Mouse (Mus musculus) limb, embryonic 13.5 days (tissue): ENCODE data around the gene Icam4. TPM values are rescaled to one million over a fixed set of nuclear protein-coding genes. Genes with fewer than 3 reads are reported as not detected.
"Not testable (repeated sequence)": the region's sequence is repeated elsewhere in the genome, so short reads cannot be mapped to it uniquely, and the experiment has no call there.

Source experiments
- ATAC-seq: fragments of 200-750 bp; cut with Nextera tagmentation; 2 replicates; pipeline ENCODE4 v1.8.0; 2017; ENCODE audit warnings: low read depth, moderate number of reproducible peaks, moderate TSS enrichment; ENCODE audit not compliant: low FRiP score
- H3K27ac ChIP-seq: fragments of 300-500 bp; sonication (generic); 2 replicates; pipeline ENCODE4 v1.5.1; 2015; ENCODE audit warnings: inconsistent platforms, mild to moderate bottlenecking, moderate library complexity
- H3K27me3 ChIP-seq: fragments of 300-500 bp; sonication (generic); 2 replicates; pipeline ENCODE4 v1.6.1; 2015; ENCODE audit warnings: mild to moderate bottlenecking, inconsistent platforms
- H3K36me3 ChIP-seq: fragments of 300-500 bp; sonication (generic); 2 replicates; pipeline ENCODE4 v1.6.1; 2015; ENCODE audit warnings: inconsistent platforms, mild to moderate bottlenecking, moderate library complexity
- H3K4me1 ChIP-seq: fragments of 300-500 bp; sonication (generic); 2 replicates; pipeline ENCODE4 v1.6.1; 2015; ENCODE audit warnings: inconsistent platforms
- H3K4me2 ChIP-seq: fragments of 300-500 bp; sonication (generic); replicated peaks from 2 replicates; pipeline ENCODE4 v1.6.1; 2015; ENCODE audit warnings: inconsistent platforms, mild to moderate bottlenecking, moderate library complexity
- H3K4me3 ChIP-seq: fragments of 300-500 bp; sonication (generic); 2 replicates; pipeline ENCODE4 v1.5.1; 2015; ENCODE audit warnings: moderate library complexity, mild to moderate bottlenecking, inconsistent platforms
- H3K9ac ChIP-seq: fragments of 300-500 bp; sonication (generic); 2 replicates; pipeline ENCODE4 v1.6.1; 2015; ENCODE audit warnings: mild to moderate bottlenecking, inconsistent platforms
- H3K9me3 ChIP-seq: fragments of 300-500 bp; sonication (generic); 2 replicates; pipeline ENCODE4 v1.6.1; 2016; ENCODE audit warnings: inconsistent platforms
- WGBS: fragments of 180-500 bp; shearing (Covaris S2); methylation state at CpG from one replicate; pipeline ENCODE4 v1.1.7; 2015; 5-methylcytosine and 5-hydroxymethylcytosine counted together
- polyA plus RNA-seq: library from polyadenylated mRNA; unstranded; fragments of >200 nt; fragmentation: Nextera tagmentation; extraction: Ambion mirVana; gene quantifications from 2 replicates; pipeline ENCODE4 v1.2.1, GENCODE M21; 2015

Icam4 gene
- polyA plus RNA-seq, 1 experiment from 2014 or later = 0.62 TPM

DNA sequence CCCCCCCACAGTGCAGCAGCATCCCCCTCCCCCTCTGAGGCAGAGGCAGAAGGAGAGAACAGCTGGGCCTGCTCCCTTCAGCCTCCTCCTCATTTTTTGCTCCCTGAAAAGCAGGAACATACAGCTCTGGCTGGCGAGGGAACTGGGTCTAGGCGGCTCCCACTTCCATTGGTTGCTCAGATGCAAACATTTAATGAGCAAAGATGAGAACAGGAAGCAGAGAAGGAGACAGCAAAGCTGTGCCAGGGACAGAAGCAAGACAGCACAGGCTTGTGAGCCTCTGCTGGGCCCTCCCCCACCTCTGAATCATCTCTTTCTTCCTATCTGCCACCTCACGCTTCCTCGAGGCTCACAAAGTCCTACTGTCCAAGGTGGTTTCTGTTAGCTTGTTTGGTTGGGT is 12.1 kb downstream of the Icam4 start:
- no peak overlapping the region for H3K4me2 ChIP-seq
- no peak overlapping the region for H3K9ac ChIP-seq
- peaks cover 45% of the 10 kb centered on the region for H3K27me3 ChIP-seq
- no peak for ATAC-seq
- no peak overlapping the region for H3K27ac ChIP-seq
- peaks cover 17% of the 10 kb centered on the region for H3K4me1 ChIP-seq
- WGBS = 37% methylated on average over 4 of the region's 4 CpGs
- H3K9me3 ChIP-seq = 0 out of 2 replicates have a peak, but pooled peaks cover 5% of the 10 kb centered on the region
- no peaks in the 10 kb centered on the region for H3K36me3 ChIP-seq
- no peak overlapping the region for H3K4me3 ChIP-seq

DNA sequence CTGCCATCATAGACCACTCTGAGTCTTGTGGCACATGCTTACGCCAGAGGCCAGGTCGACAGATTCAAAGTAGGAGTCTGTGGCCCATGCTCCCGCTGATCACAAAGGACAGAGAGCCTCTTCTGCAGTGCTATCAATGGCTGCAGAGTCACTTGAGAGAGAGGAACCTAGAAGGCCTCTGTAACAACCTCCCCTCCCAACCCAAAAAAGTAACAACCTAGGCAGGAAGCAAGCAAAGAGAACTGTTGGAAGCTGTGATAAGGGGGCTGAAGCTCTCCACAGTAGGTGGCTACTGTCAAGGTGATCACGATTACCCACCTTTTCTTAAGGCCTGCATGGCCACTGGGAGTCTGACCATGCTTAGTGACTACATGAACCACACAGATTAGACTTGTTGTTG is 14.4 kb downstream of the Icam4 start:
- Histone ChIP-seq H3K27me3 (peaks cover 22% of the 10 kb centered on the region), H3K9ac (no peak overlapping the region), H3K4me1 (no peaks in the 10 kb centered on the region), H3K27ac (no peak overlapping the region), H3K36me3 (no peaks in the 10 kb centered on the region), H3K4me3 (no peak overlapping the region), H3K9me3 (0 out of 2 replicates have a peak, but pooled peaks cover 5% of the 10 kb centered on the region), H3K4me2 (no peak overlapping the region)
- no peak for ATAC-seq
- 77% methylated on average over 4 of the region's 4 CpGs for WGBS

DNA sequence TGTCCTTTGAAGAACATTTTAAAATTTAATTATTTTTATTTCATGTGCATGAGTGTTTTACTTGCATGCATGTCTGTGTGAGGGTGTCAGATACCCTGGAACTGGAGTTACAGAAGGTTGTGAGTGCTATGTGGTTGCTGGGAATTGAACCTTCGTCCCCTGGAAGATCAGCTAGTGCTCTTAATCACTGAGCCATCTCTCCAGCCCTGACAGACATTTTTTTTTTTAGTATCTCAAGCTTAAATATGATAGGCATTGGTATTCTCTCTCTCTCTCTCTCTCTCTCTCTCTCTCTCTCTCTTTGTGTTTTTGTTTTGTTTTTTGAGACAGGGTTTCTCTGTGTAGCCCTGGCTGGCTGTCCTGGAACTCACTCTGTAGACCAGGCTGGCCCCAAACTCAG is 15.6 kb downstream of the Icam4 start:
- H3K9me3 ChIP-seq, H3K4me3 ChIP-seq, H3K4me2 ChIP-seq, H3K36me3 ChIP-seq, H3K4me1 ChIP-seq, H3K9ac ChIP-seq, ATAC-seq, H3K27ac ChIP-seq: not testable (repeated sequence)
- H3K27me3 ChIP-seq = peaks cover 10% of the 10 kb centered on the region
- 52% methylated on average over 1 of the region's 1 CpGs for WGBS

DNA sequence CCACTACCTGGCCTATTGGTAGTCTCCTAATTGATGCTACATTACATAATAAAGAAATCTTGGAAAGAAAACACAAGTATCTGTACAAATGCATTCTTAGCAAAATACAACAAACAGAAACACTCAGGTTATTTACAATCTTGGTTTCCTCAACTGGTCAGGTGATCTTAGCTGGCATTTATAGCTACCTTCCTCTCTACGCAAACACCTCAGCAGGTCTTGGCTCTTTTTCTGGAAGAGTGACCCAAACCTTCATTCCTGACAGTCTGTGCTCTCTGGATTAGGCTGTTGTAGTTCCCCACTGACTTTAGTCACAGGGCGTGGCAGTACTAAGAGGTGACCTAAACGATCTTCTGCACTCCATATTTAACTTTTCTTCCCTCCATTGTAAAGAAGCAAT is 16.1 kb downstream of the Icam4 start:
- ATAC-seq = no peak
- no peak overlapping the region for H3K4me2 ChIP-seq
- peaks cover 6% of the 10 kb centered on the region for H3K27me3 ChIP-seq
- no peak overlapping the region for H3K27ac ChIP-seq
- no peak overlapping the region for H3K9ac ChIP-seq
- H3K4me1 ChIP-seq = no peaks in the 10 kb centered on the region
- WGBS = 82% methylated on average over 3 of the region's 3 CpGs
- H3K36me3 ChIP-seq = no peaks in the 10 kb centered on the region
- H3K4me3 ChIP-seq = no peak overlapping the region
- no peaks in the 10 kb centered on the region for H3K9me3 ChIP-seq

DNA sequence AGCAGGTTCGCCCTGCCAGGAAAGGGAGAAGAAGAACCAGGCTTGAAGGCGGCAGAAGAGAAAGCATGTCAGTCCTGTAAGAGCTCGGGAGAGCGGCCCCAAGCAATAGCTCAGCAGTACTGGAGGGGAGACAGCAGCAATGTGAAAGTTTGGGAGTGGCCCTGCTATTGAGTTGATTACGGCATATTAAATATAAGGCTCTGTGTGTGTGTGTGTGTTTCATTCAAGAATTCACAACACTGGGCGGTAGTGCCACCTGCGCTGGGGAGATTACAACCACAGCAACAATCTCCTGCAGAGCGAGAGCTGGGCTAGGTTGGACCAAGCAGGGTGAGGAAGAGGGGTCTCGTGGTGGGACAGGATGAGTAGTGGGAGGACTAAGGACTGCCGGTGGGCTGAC is 22.4 kb downstream of the Icam4 start:
- Histone ChIP-seq H3K4me3 (no peak overlapping the region), H3K4me2 (no peak overlapping the region), H3K4me1 (no peaks in the 10 kb centered on the region), H3K9me3 (no peaks in the 10 kb centered on the region), H3K27me3 (peaks cover 2% of the 10 kb centered on the region; the same call in 1 of the 2 replicates), H3K36me3 (no peaks in the 10 kb centered on the region), H3K9ac (no peak overlapping the region), H3K27ac (no peak overlapping the region)
- WGBS = 64% methylated on average over 10 of the region's 10 CpGs
- no peak for ATAC-seq

DNA sequence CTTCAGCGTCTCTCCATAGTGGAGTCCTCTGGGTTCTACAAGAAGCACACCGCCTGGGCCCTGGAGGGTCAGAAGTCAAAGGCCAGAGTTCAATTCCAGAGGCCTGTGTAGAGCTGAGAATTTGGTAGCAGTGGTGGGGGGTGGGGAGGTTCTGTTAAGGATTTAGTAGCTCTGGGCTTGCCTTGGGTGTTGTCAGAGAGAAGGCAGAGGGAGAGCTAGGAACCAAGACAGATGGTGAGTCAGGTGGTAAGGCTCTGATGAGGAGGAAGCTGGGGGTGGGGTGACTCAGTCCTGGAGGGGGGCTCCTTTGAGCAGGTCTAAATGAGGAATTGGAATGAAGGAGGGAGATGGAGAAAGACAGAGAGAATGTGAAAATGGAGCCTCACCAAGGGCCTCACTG is 33.8 kb downstream of the Icam4 start:
- Histone ChIP-seq H3K9me3 (no peaks in the 10 kb centered on the region), H3K4me2 (no peak overlapping the region), H3K27me3 (no peaks in the 10 kb centered on the region), H3K9ac (no peak overlapping the region), H3K4me3 (no peak overlapping the region), H3K4me1 (no peaks in the 10 kb centered on the region), H3K27ac (no peak overlapping the region), H3K36me3 (peaks cover 42% of the 10 kb centered on the region)
- ATAC-seq = no peak
- WGBS = 78% methylated on average over 2 of the region's 2 CpGs

DNA sequence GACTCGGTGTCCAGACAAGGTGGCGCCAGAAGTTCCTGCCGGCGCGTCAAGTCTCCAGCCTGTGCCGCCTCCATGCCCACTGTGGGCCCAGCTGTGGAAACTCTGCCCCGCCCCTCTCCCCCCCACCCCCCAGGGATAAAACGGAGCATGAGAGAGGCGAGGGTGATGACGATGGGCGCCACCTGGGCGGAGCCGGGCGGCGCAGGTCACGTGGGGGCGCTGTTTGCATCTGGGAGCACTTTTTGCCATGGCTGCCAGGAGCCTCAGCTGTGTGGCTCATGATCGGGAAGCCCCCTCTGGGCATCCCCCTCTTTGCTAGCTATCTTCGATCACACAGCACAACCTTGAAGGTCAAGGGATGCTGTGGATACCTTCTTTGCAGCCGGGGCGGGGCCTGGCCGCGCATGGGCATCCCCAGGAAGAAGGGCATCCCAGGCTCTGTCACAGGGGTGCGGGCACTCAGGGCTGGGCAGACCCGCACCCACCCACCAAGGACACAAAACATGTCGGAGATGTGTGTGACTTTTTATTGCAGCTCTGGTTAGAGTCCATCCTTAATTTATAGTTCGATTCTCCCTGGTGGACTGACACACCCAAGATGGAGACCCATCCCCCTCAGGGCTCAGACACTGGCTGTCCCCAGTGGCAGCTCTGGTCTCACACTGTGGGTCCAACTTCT is 38.0 kb downstream of the Icam4 start, which contains the start of gene Zglp1:
Gene Zglp1, minus strand, starts transcription at position 88 of the 679 bp plus-strand sequence.
- no peak for ATAC-seq
- Histone ChIP-seq H3K27me3 (no peaks in the 10 kb centered on the region), H3K4me2 (no peak within 1 kb of the TSS), H3K9ac (no peak within 1 kb of the TSS), H3K9me3 (no peaks in the 10 kb centered on the region), H3K4me3 (no peak within 1 kb of the TSS), H3K4me1 (peaks cover 4% of the 10 kb centered on the region; the same call in 1 of the 2 replicates), H3K36me3 (peaks cover 62% of the 10 kb centered on the region), H3K27ac (no peak within 1 kb of the TSS)
- 83% methylated on average over 27 of the region's 27 CpGs for WGBS

DNA sequence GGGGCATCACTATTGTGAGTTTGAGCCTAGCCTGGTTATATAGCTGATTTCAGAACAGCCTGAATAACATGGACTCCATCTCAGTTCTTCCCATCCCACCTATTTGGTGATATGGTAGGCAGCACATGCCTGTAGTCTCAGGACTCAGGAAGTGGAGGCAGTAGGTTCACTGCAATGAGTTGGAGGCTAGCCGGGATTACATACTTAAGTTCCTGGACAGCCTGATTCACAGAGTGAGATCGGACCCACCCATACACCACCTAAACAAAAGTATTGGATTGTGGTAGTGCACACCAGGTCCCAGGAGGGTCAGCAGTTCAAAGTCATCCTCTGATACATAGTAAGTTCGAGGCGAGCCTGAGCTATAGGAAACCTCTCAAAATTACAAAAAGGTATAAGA is 43.5 kb downstream of the Icam4 start:
- Histone ChIP-seq H3K9ac (peak overlapping the region; percentile 88), H3K27me3 (no peaks in the 10 kb centered on the region), H3K4me3 (peak overlapping the region; percentile 87), H3K9me3 (no peaks in the 10 kb centered on the region), H3K27ac (0 out of 2 replicates have a peak overlapping the region, but pooled peaks have one; percentile 40), H3K36me3 (peaks cover 60% of the 10 kb centered on the region), H3K4me2 (peak overlapping the region; percentile 76), H3K4me1 (peaks cover 15% of the 10 kb centered on the region)
- peak; percentile 8; the same call in 1 of the 2 replicates for ATAC-seq
- WGBS = 16% methylated on average over 4 of the region's 4 CpGs

DNA sequence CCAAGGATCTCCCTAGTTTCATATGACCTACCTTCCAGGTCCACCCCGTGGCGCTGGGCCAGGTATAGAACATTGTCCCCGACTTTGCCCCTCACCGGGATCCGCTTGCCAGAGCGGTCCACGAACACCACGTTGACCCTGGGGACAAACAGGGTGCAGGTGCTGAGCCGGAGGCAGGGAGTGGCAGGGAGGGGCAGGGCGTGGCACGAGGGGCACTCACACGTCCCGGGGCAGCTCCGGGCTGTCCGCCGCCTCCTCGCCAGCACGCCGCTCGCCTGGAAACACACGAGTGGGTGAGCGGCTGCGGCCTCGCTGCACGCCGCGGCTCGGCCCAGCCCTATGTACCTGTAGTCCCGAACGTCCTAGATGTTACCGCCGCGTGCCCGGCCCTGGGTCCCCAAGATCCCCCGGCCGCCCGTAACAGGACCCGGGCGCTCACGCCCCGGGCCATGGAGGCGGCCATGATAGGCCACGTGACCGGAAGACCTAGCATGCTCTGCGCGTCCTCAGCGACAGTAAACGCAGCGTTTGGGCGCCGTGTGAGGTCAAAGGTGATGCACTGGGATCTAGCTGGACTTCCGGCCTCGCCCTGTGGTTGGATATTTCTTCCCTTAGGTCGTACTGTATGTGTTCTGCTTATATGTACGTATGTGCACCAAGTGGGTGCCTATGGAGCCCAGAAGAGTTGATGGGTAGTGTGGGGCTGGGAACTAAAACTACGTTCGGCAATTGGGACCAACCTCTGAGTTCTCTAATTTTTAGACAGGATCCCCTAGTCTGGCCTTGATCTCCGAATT is 44.1 kb downstream of the Icam4 start, which contains the start of the genes Gm49373 and Fdx1l:
Gene Gm49373, minus strand, starts transcription at position 53 of the 797 bp plus-strand sequence.
Gene Fdx1l, minus strand, starts transcription at position 571 of the 797 bp plus-strand sequence.
- Histone ChIP-seq H3K4me2 (peak within 1 kb of the TSS; percentile 76), H3K27ac (peak within 1 kb of the TSS; percentile 40), H3K9me3 (no peaks in the 10 kb centered on the region), H3K4me1 (peaks cover 15% of the 10 kb centered on the region), H3K9ac (peak within 1 kb of the TSS; percentile 88), H3K27me3 (no peaks in the 10 kb centered on the region), H3K4me3 (peak within 1 kb of the TSS; percentile 87), H3K36me3 (peaks cover 61% of the 10 kb centered on the region)
- ATAC-seq = peak; percentile 92
- 3% methylated on average over 58 of the region's 58 CpGs for WGBS

DNA sequence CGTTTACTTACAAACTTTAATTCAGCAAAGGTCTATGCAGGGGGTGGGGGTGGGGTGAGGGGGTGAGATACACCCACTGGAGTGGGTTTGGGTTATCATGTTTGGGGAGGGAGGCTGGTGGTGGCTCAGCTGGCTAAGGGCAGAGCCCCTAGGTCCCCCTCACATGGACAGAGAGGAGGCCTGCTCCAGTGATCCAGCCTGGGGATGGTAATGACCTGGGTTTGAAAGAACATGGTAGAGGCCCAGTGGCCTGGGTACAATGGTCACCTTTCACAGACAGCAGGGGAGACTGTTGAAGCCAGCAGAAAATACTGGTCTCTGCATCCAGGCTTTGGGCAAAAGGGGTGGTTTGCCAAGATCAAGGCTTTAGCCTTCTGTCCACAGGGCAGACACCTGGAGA is 45.0 kb downstream of the Icam4 start:
- Histone ChIP-seq H3K9ac (0 out of 2 replicates have a peak overlapping the region, but pooled peaks have one; percentile 8), H3K9me3 (no peaks in the 10 kb centered on the region), H3K27ac (no peak overlapping the region), H3K4me2 (peak overlapping the region; percentile 76; the same call in 1 of the 2 replicates), H3K36me3 (peaks cover 70% of the 10 kb centered on the region), H3K4me1 (peaks cover 15% of the 10 kb centered on the region), H3K27me3 (no peaks in the 10 kb centered on the region), H3K4me3 (no peak overlapping the region)
- 83% methylated on average over 1 of the region's 1 CpGs for WGBS
- no peak for ATAC-seq

DNA sequence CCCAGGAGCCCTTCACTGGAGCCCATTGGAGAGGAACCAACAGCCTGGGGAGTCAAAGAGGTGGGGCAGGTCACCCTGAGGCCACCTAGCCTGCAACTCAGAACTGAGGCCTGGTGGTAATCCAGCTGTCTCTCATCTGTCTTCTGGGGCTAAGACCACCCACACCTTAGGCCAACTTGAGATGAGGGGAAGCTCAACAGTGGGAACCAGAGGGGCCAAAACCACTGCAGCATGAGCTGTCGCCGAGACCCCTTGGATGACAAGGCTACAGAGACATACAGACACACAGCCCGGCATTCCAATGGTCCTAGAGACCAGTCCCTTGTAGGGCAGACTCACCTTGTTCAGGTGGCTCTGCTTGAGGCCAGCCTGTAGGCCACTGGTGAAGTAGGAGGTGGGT is 46.5 kb downstream of the Icam4 start:
- Histone ChIP-seq H3K27ac (no peak overlapping the region), H3K9ac (no peak overlapping the region), H3K27me3 (no peaks in the 10 kb centered on the region), H3K4me1 (peaks cover 15% of the 10 kb centered on the region), H3K4me2 (no peak overlapping the region), H3K4me3 (no peak overlapping the region), H3K9me3 (no peaks in the 10 kb centered on the region), H3K36me3 (peaks cover 80% of the 10 kb centered on the region)
- ATAC-seq = no peak
- WGBS = 92% methylated on average over 3 of the region's 3 CpGs
